Mouse (Mus musculus): ENCODE data around the gene Upk2.

- TF ChIP-seq POLR2A (IDR thresholded peaks at IDR 0.05; ENCODE audit: low read depth, low read length), result no peak
- TF ChIP-seq CTCF (conservative IDR thresholded peaks at IDR 0.05; ENCODE audit: insufficient read depth, insufficient read length, low read depth, low read length), result no peak
Observed at GRCm38 (mm10) chr9:44486741-44487421, 32.1 kb upstream of the Upk2 start.
